Mouse (Mus musculus): ENCODE measurements around the gene Pgf.

Pgf gene

DNA sequence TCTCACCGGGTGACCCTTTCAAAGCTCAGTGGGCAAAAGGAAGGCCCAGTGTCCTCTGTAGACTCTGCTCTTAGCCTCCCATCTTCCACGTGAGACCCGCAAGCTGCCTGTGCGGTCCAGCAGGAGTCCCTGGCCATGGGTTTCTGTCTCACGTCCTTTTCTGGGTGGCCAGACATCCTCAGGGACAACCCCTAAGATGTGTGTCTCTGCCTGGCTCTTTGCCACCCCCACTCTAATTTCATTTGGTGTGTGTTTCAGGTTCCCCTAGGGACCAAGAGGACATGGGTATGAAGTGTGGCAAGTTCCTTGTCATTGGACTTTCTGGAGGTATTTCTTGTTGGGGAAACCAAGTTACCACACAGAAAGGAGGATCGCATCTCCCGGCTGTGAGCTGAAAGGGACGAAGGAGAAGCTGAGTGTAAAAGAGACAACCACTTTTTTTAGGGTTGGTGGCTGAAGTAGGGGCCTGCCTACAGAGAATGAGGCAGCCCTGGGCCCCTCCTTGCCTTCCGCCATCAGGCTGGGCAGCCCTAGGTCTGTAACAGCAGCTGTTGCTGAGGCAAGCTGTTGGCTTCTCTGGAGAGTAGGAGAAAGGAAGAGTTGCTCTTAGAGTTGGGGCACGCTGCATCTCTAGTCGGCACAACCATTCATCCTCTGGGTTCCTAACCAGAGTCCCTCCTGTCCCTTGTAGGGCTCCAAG, 16.5 kb upstream of the Pgf start:
- in situ Hi-C loops (cut with MboI; ENCODE audit: low pct_unique_long_range_greater_than_20kb in 1 of 2, low sequenced_read_pairs in 2 of 2, unreplicated experiment in 1 of 2), result no loop called here

DNA sequence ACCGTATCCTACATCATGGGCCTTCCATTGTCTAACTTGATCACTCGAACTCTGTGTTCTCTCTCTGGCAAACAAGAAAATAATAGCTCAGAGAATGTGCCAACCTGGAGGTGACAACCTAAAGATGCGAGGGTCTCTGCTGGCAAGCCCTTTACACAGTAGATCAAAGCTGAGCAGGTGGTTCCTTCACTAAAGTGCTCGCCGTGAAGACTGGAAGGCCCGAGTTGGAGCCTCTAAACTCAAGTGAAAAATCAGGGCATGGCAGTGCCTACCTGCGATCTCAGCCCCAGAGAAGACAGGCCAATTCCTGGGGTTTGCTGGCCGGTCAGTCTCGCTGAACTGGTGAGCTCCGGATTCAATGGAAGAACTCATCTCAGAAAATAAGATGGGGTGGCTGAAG, 15.6 kb upstream of the Pgf start:
- in situ Hi-C loops (cut with MboI; ENCODE audit: low pct_unique_long_range_greater_than_20kb in 1 of 2, low sequenced_read_pairs in 2 of 2, unreplicated experiment in 1 of 2), result no loop called here

DNA sequence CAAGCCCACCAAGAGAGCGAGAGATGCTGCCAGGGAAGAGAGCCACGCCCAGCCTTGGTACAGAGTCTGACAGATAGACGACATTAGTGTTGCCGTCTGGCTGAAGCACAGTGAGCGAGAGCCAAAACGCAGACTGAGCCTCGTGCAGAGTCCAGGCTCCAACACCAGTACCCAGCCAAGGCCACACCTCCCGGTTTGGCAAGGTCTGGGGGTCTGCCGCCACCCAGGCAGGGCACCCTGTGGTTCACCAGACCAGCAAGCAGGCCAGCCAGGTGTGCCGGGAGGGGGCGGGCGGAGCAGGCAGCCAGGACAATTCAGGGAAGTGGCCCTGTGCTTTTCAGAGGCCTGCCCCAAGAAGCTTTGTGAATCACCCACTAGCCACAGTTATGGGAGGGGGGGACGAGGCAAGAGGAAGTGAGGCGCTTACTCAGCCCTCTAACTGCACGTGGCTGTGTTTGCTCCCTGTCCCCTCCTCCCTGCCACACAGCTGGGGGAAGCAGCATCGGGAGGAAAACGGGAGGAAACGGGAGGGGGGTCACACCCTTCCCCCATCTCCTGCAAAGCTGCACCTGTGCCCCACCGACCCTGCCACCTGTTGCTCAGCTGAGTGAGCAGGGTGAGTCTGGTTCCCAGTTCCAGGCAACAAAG, 15.0 kb upstream of the Pgf start:
- in situ Hi-C loops (cut with MboI; ENCODE audit: low pct_unique_long_range_greater_than_20kb in 1 of 2, low sequenced_read_pairs in 2 of 2, unreplicated experiment in 1 of 2), result no loop called here

DNA sequence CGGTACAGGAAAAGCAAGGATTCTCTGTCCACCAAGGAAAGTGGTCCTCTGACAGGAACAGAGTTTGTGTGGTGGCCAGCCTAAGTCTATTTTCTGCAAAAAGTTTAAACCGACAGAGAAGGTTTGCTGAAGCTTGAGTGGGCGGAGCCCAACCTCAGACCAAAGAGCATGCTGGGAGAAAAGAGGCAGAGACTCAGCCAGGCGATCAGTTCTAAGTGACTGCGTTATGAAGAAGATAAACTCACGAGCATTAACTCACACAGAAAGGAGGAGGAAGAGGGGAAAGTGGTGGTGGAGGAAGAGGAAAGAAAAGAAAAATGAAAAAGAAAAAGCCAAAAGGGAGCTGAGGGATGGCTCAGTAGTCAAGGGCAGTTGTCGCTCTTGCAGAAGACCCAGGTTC, 12.7 kb upstream of the Pgf start:
- in situ Hi-C loops (cut with MboI; ENCODE audit: low pct_unique_long_range_greater_than_20kb in 1 of 2, low sequenced_read_pairs in 2 of 2, unreplicated experiment in 1 of 2), result no loop called here

DNA sequence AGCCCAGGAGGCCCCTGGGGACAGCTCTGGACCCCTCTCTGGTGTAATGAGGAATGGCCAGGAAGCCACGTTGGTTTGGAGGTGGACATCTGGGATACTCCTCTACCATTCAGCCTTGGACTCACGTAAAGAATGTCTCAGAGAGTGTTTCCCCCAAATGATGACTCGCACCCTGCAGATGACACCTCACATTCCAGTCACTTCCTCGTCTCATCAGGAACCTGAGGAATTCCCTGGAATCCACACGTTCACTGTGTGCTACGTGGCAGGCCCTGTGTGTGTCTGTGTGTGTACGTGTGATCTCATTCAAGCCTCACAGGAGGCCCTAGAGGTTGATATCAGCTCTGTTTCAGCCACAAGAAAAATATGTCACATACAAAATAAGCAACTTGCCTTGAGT, 8.8 kb upstream of the Pgf start:
- in situ Hi-C loops (cut with MboI; ENCODE audit: low pct_unique_long_range_greater_than_20kb in 1 of 2, low sequenced_read_pairs in 2 of 2, unreplicated experiment in 1 of 2), result no loop called here

DNA sequence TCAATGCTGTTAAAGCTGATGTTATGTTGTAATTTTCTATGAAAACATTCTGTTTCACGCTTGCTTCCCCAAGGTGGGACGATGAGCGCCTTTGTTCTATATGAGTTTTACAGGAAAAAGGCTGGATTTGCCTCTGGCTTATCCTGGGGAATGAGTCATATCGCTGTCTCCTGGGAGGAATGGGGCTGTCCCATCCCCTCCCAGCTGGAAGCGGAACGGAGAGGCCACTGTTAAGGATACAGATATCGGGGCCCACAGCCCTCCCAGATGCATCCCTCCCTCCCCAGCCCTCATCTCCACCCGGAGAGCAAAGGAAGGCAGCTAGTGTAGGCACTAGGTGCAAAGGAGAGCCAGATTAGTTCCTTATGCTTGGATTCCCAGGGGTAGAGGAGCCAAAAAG, 8.2 kb upstream of the Pgf start:
- in situ Hi-C loops (cut with MboI; ENCODE audit: low pct_unique_long_range_greater_than_20kb in 1 of 2, low sequenced_read_pairs in 2 of 2, unreplicated experiment in 1 of 2), result no loop called here

DNA sequence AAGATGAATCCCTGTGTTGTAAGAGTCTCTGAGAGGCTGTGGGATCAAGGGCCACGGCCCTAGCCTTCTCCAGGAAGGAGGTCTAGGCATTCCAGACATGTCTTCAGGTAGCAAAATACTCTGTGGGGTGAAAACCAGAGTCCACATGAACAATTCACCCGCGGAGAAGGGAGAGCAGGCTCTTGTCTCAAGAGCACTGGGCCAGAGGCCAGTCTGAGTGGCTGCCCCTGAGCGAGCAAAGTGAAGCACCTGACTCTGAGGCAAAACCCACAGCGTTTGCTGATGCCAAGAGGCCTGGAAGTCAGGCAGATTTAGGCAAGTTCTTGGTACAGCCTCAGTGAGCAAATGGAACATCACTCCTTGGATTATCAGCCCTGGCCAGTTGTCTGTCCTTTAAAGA, 6.5 kb upstream of the Pgf start:
- in situ Hi-C loops (cut with MboI; ENCODE audit: low pct_unique_long_range_greater_than_20kb in 1 of 2, low sequenced_read_pairs in 2 of 2, unreplicated experiment in 1 of 2), result no loop called here

GRCm38 (mm10) chr12:85182898-85183297, 5.3 kb upstream of the Pgf start:
- in situ Hi-C loops (cut with MboI; ENCODE audit: low pct_unique_long_range_greater_than_20kb in 1 of 2, low sequenced_read_pairs in 2 of 2, unreplicated experiment in 1 of 2), result no loop called here

- in situ Hi-C loops (cut with MboI; ENCODE audit: low pct_unique_long_range_greater_than_20kb in 1 of 2, low sequenced_read_pairs in 2 of 2, unreplicated experiment in 1 of 2), result no loop called here
These were observed 4.7 kb upstream of the Pgf start for GRCm38 (mm10) chr12:85182345-85182643.

GRCm38 (mm10) chr12:85181475-85182344, 4.1 kb upstream of the Pgf start:
- in situ Hi-C loops (cut with MboI; ENCODE audit: low pct_unique_long_range_greater_than_20kb in 1 of 2, low sequenced_read_pairs in 2 of 2, unreplicated experiment in 1 of 2), result no loop called here

DNA sequence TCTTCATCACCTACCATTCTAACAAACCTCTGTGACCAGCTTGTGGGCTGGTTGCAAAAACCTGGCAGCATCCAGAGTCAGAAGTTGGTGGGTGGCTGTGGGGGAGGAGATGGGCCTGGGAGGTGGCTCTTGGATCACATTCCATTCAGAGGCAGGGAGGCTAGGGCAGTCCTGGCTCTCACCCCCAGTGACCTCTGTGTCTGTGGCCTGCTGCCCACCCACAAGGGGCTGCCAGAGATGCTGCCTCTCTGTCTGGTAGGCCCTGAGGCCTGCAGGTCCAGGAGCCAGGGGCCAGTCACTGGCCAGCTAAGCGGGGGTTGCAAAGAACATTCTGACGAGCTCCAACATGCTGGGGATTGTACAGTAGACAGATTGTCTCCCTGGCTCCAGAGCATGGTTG, 704 bp upstream of the Pgf start:
- in situ Hi-C loops (cut with MboI; ENCODE audit: low pct_unique_long_range_greater_than_20kb in 1 of 2, low sequenced_read_pairs in 2 of 2, unreplicated experiment in 1 of 2), result loop anchor here in 1 of 2 experiments (10.0 kb wide), 1 partner anchor 297 kb away; the partner anchor contains the start of gene Fos

GRCm38 (mm10) chr12:85176846-85177523, 605 bp downstream of the Pgf start:
- in situ Hi-C loops (cut with MboI; ENCODE audit: low pct_unique_long_range_greater_than_20kb in 1 of 2, low sequenced_read_pairs in 2 of 2, unreplicated experiment in 1 of 2), result loop anchor here in 1 of 2 experiments (10.0 kb wide), 1 partner anchor 298 kb away; the partner anchor contains the start of gene Fos

- in situ Hi-C loops (cut with MboI; ENCODE audit: low pct_unique_long_range_greater_than_20kb in 1 of 2, low sequenced_read_pairs in 2 of 2, unreplicated experiment in 1 of 2), result loop anchor here in 1 of 2 experiments (10.0 kb wide), 1 partner anchor 299 kb away; the partner anchor contains the start of gene Fos
These were observed 1.4 kb downstream of the Pgf start for GRCm38 (mm10) chr12:85175926-85176845.

GRCm38 (mm10) chr12:85175087-85175675, 2.4 kb downstream of the Pgf start:
- in situ Hi-C loops (cut with MboI; ENCODE audit: low pct_unique_long_range_greater_than_20kb in 1 of 2, low sequenced_read_pairs in 2 of 2, unreplicated experiment in 1 of 2), result loop anchor here in 1 of 2 experiments (10.0 kb wide), 1 partner anchor 300 kb away; the partner anchor contains the start of gene Fos

GRCm38 (mm10) chr12:85174016-85174415, 3.6 kb downstream of the Pgf start:
- in situ Hi-C loops (cut with MboI; ENCODE audit: low pct_unique_long_range_greater_than_20kb in 1 of 2, low sequenced_read_pairs in 2 of 2, unreplicated experiment in 1 of 2), result loop anchor here in 1 of 2 experiments (10.0 kb wide), 1 partner anchor 301 kb away; the partner anchor contains the start of gene Fos

GRCm38 (mm10) chr12:85170948-85171307, 6.7 kb downstream of the Pgf start:
- in situ Hi-C loops (cut with MboI; ENCODE audit: low pct_unique_long_range_greater_than_20kb in 1 of 2, low sequenced_read_pairs in 2 of 2, unreplicated experiment in 1 of 2), result loop anchor here in 1 of 2 experiments (10.0 kb wide), 1 partner anchor 304 kb away; the partner anchor contains the start of gene Fos

- in situ Hi-C loops (cut with MboI; ENCODE audit: low pct_unique_long_range_greater_than_20kb in 1 of 2, low sequenced_read_pairs in 2 of 2, unreplicated experiment in 1 of 2), result loop anchor here in 1 of 2 experiments (10.0 kb wide), 1 partner anchor 304 kb away; the partner anchor contains the start of gene Fos
These were observed 7.2 kb downstream of the Pgf start for GRCm38 (mm10) chr12:85170284-85170947.

Measured in mouse embryonic stem cell (cell line).